Mouse (Mus musculus): Measurements from ENCODE around the gene Ace3.

- no peak for TF ChIP-seq POLR2A (IDR thresholded peaks at IDR 0.05; ENCODE audit: borderline replicate concordance, low read depth, low read length)
- TF ChIP-seq CTCF (IDR thresholded peaks at IDR 0.05; ENCODE audit: low read depth, low read length): no peak
These were observed 4.2 kb upstream of the Ace3 start for GRCm38 (mm10) chr11:105990231-105990630.
